Mouse (Mus musculus): ENCODE results near the gene Vwa5a.

DNA sequence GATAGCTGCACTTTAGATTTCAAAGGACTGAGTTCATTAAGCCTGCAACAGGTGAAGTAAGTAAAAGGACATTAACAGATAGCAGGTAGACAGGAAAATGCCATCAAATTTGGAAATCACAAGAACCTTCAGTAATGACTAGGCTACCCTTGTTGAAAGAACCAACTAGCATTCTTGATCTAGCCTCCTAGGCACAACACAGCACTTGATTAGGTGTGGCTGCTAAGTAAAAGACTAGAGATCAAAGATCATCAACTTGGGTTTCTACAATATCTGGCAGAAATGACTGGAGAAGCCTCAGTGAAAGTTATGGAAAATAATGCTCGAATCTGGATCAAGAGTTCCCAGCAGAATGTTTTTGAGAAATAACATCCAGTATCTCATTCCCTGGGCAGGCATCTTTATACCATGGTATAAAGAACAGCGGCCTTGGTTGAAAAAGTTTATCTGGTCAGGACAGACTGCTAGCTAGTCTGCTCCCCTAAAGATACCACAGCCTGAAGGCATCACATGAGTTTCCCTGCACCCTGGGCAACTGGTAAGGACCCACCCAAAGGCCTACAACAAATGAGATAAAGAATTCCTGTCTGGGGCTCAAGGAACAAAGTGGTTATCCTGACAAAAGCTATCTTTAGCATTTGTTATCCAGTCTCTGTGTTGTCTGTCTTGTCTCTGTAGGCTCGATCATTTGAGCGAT, 26.7 kb downstream of the Vwa5a start:
- TF ChIP-seq CTCF (IDR thresholded peaks at IDR 0.05; ENCODE audit: low read depth, low read length): no peak
- no peak for TF ChIP-seq GATA1 (IDR thresholded peaks at IDR 0.05; ENCODE audit: borderline replicate concordance, low read length)
- no peak for TF ChIP-seq GATA2 (IDR thresholded peaks at IDR 0.05; ENCODE audit: borderline replicate concordance, low read depth, low read length)
- TF ChIP-seq POLR2AphosphoS5 (IDR thresholded peaks at IDR 0.05; ENCODE audit: insufficient replicate concordance, low read depth, low read length): no peak
- TF ChIP-seq TAL1 (conservative IDR thresholded peaks at IDR 0.05; ENCODE audit: low read depth, low read length): no peak

Data from G1E (cell line).